Mouse (Mus musculus) embryo, embryonic 9.5 days (tissue): ENCODE measurements around the gene Ehd1.
"Not testable (repeated sequence)": the region's sequence is repeated elsewhere in the genome, so short reads cannot be mapped to it uniquely, and the experiment has no call there.

ENCODE experiments used
- DNase-seq: peaks from one replicate; pipeline ENCODE4 v3.0.0-alpha.2; 2017; ENCODE audit errors: extremely low spot score

Ehd1 gene

DNA sequence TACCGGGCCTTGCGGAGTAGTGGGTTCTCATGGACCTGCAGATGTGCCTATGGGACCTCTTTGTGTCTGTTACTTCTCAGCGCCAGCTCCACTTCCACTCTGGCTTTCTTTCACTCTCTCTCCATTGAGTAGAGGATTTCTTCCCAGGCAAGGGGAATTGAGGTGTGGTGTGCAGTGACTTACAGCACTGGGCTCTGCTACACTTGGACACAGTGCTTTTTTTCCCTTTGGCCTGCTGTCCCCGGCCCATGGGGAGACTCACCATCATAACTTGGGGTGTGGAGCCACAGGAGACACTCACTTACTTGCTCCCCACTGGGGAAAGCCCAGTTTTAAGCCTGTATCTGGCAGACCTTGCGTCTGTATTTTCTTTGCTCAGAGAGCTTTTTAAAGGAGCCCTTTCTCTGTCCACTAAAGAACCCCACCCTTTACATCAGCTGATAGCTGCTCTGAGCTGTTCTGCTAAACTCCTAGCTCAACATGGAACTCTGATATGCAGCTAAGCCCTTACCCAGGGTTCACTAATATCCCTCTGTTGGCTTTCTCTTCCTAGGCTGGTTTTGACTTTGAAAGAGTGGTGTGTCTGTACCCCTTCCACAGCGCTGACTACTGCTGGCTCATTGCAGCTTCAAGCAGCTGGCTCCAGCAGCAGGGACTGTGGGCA, 3.1 kb downstream of the Ehd1 start:
- no peak for DNase-seq

DNA sequence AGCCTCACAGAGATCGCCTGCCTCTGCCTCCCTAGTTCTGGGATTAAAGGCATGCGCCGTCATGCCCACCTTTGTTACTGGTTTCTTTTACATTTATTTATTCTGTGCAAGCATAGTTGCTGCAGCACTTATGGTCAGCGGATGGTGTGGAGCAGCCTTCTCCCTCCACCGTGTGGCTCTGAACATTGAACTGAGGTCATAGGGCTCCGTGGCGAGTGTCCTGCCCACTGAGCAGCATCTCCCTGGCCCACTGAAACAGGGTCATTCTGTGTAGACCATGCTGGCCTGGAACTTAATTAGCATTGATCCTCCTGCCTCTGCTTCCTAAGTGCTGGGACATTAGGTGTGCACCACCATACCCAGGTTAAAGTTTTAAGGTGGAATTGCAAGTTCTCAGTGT, 4.0 kb downstream of the Ehd1 start:
- DNase-seq = no peak

DNA sequence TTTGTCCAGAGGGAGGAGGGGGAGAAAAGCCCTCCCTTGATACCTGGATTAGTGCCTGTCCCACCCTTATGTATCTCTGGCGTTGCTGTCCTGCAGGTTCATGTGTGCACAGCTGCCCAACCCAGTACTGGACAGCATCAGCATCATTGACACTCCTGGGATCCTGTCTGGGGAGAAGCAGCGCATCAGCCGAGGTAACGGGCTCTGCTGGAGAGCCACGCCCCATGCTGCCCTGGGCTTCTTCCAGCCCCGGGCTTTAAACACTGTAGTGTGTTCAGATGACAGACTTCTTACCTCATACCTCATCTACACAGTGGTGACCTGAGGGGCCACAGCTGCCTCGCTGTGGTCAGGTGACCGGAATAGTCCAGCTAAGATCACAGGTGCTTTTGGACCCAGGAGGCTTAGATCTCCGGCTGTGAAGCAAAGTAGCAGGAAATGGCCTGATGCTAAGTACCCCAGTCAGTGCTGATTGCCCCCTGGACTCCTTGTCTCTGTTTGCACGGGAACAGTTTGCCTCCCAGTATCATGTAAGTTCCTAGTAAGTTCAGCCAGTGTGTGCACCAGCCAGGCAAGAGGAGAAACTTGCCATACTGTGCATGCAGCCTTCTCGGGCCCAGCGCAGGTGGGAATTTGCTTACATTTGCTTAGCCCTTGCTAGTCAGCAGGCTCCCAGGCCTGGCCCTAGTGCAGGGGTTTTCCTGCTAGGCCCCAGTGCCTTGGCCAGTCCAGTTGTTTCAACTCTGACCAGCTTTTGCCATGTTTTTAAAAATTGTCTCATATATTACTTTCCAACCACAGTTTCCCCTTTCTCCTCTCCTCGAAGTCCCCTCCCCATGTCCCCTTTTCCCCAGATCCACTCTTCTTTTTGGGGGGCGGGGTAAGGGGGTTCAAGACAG, 4.8 kb downstream of the Ehd1 start:
- DNase-seq = no peak

DNA sequence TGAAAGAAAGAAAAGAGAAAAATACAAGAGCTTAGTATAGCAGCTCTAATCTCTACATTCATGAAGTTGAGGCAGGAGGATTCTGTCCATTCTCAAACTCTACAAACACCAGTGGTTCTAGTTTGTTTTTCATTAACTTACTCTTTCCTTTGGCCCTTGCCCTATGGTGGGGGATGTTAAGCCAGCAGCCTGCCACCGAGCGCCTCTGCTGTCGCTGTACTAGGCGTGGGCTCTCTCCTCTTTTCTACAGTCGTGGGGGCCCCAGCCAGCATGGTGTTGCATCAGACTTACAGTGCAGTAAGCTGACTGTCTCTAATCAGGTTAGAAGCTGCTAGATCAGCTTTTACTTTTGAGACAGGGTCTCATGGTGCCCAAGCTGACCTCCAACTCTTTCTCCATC, 6.5 kb downstream of the Ehd1 start:
- DNase-seq = no peak

DNA sequence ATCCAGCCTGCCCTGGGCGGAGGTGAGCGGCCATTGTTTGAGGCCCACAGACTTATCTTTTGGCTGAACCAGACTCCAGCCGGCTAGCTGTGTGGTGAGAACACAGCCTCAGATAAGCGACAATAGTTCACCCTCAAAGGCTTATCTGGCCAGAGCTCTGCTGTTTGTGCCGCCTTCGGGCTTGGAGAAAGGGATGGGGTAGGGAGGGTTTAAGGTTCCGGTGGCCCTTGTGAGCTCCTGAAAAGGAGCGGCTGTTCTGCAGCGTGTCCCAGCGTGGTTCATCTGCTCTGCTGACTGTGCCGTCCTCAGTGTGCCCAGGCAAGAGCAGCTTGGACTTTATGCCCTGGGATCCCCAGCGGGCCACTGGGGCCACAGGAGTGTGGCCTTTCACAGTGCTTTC, 8.0 kb downstream of the Ehd1 start:
- no peak for DNase-seq

DNA sequence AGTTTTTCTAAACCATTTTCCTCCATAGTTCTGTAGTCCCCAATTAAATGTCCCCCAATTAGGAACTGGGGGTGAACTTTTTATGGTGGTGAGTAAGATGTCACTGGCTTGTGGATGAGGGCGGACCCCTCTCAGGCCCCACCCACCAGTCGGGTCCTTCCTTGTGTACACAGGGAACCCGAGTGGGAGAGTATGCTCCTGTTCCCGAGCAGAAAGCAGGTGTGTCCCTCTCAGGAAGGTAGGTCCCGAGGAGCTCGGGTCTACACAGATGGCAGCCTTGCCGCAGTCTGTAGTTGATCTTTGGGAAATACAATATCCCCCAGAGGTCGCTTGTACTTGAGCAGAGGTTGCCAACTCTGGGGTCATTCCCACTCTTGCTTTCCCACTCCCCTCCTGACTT, 8.7 kb downstream of the Ehd1 start:
- no peak for DNase-seq

DNA sequence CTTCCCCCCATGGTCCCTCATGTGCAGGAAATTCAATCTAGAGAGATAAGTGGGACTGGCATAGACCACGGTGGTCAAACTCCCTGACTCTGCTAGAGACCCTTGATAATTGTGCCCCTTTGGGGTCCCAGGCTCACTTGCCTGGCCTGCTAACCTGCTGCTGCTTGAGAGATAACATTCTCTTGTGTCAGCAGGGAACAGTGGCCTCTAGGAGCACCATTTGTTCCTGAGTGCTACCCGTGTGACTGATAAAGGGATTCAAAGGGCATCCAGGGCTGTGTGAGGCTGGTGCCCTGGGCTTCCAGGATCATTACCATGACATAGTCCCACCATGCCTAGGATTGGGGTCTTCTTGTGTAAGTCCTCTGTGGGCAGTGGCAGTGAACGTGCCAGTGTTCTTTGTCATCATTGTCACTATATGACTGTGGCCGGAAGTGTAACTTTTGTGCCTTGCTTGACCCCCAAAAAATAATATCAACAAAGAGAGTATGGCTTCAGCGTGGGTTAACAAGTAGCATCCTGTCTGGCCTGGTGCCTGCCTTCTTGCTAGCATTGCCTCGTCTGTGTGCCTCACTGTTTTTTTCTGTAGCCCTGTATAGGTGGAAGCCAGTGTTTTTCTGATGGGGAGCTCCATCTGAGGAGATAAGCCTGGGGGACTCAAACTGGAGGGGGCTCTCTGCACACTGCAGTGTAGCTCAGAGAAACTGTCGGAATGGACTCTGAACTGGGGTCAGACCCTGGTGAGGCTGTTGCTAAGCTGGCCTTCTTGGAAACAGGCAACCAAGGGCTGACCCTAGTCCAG, 9.3 kb downstream of the Ehd1 start:
- no peak for DNase-seq

DNA sequence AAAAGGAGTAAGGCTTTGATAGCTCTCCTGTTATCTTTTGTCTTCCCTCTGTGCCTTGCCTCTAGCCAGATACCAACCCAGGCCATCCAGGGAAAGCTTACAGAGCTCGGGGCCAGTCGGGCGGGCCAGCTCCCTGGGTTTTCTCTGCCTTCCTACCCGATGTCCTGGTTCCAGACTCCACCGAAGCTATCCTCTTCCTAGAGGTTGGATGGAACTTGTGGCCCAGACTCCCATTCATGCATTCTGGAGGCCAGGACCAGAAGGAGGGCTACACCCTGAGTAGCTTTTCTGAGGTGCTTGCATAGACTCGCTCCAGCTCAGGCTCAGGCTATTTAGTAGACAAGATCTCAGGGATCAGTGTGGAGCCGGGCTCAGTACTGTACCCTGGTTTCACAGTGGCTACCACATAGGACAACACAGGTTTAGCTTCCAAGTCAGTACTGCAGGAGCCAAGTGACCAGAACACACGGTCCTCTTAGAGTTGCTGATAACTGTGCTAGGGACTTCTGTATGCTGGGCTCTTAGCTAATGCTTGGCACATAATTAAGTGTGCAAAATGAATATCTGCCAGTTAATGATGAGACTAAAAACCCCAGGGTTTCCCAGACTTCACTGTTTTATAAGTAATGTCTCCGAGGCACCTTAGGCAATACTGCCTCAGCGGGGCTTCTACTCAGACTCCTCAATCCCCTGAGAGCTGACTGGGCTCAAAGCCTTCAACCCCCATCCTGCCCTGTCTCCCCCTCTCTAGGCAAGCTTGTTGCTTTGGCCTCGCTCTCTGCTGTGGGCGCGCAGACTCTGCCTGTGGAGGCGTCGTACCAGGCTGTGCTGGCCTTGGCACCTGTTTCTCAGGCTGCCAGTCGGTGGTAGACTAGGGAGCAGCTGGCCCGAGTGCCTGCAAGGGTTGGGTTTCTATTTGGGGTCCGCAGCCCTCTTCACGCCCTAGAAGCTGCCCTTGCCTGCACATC, 10.2 kb downstream of the Ehd1 start:
- no peak for DNase-seq

DNA sequence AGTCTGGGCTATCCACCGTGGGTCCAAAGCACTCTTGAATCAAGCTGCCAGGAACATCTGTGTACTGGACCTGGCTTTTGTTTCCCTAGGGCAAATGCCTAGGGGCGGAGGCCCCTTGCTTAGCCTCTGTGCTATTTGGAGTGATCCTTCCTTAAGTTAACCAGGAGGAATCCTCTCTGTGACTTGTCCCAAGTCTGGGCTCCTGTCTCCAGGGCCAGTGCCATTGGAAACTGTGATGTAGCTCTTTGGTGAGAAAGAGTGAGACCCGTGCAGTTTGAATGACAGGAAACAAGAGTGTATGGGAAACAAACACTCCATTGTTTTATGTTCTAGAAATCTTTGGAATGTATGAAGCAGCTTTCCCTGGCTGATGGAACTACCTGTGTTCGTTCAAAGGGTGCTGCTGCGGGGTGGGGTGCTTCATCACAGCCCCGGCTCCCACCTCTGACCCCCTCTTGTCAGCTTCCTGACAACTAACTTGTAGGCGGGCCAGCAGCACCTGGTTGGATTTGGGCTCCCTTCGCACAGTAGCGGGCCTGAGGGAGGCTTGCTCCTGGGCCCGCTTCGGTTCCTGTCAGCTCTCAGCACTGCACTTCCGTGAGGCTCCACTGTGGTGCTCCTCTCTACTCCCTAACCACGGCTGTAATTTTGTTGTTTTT, 11.8 kb downstream of the Ehd1 start:
- DNase-seq = no peak

DNA sequence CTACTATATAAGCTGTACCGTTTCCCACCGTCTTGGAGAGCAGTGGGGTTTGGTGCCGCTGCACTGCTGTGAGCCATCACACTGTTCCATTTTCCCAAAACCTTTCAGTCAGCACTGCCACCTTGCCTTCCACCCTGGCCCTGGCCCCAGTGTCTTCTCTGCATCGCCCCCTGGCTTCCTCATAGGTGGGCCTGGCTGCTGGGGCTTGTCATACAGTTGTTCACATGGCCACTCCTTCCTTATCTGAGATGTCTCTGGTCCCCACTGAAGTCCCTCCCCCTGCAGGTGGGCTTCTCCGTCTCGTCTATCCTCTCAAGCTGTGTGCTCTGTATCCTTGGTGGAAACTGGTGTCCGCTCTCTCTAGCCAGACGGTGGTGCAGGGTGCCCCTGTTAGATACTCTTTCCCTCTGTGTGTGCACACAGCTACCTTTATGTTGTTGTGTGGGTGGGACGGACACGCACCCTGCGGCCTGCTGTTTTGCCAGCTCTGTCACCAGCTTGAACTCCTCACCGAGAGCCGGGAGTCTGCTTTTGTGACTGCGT, 13.2 kb downstream of the Ehd1 start:
- DNase-seq = no peak

DNA sequence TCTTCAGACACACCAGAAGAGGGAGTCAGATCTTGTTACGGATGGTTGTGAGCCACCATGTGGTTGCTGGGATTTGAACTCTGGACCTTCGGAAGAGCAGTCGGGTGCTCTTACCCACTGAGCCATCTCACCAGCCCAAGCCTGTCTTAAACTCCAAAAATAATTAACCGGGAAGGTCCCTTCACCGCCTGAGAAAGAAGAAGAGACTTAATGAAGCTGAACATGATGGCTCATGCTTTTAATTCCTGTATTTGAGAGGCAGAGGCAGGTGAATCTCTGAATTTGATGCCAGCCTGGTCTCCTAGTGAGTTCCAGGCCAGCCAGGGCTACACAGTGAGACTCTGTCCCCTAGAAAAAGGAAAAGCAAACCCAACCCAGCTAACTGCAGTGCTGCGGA, 14.2 kb downstream of the Ehd1 start:
- DNase-seq = not testable (repeated sequence)

DNA sequence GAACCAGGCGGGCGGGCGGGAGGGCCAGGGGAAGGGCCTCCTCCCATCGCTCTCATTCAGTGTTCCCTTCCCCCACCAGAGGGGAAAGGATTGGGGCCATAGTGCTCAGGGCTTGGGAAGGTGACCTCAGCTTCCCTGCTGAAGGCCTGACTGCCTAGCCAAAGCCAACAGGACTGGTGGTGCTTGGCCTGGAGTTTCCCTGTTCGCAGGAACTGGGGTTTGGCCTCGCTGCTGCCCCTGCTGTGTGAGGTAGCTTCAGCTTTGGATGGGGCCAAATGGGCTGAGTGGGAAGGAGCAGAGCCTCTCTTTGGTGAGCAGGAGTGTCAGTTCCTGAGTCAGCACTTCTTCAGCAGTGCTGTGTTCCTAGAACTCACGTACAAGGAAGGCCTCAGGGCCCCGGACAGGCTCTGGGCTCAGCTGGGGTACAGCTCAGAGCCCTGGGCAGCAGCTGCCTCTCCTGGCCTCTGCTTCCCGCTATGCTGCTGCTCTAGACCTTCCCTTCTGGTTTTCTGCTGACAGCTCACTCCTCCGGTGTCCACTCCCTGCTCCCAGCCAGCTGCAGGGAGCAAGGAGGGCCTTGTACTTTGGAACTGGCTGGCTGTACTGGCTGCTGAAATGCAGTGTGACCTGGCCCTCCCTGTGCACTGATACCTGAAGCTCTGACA, 14.7 kb downstream of the Ehd1 start:
- DNase-seq = no peak

DNA sequence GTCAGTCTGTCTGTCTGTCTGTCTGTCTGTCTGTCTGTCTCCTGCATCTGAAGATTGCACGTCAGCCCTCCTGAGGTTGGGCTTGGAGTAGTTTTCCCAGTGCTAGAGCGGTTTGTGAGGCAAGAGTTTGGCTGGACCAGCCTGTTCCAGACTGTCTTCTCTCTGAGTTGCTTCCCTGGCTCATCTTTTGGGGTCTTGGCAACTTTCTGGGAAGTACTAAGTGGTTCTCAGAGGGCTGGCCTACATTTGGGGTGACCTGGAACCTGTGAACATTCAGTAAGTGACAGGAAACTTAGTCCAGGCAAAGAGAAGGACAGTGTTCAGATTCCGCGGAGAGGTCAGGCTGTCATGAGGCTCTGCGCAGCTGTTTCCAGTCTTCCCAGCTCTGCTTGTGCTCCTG, 15.7 kb downstream of the Ehd1 start:
- no peak for DNase-seq

DNA sequence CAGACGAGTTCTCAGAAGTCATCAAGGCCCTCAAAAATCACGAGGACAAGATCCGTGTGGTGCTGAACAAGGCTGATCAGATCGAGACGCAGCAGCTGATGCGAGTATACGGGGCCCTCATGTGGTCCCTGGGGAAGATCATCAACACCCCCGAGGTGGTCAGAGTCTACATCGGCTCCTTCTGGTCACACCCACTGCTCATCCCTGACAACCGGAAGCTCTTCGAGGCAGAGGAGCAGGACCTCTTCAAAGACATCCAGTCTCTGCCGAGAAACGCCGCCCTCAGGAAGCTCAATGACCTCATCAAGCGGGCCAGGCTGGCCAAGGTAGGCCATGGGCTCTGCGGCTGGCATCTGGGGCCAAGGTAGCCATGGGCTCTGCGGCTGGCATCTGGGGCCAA, 17.8 kb downstream of the Ehd1 start:
- no peak for DNase-seq

DNA sequence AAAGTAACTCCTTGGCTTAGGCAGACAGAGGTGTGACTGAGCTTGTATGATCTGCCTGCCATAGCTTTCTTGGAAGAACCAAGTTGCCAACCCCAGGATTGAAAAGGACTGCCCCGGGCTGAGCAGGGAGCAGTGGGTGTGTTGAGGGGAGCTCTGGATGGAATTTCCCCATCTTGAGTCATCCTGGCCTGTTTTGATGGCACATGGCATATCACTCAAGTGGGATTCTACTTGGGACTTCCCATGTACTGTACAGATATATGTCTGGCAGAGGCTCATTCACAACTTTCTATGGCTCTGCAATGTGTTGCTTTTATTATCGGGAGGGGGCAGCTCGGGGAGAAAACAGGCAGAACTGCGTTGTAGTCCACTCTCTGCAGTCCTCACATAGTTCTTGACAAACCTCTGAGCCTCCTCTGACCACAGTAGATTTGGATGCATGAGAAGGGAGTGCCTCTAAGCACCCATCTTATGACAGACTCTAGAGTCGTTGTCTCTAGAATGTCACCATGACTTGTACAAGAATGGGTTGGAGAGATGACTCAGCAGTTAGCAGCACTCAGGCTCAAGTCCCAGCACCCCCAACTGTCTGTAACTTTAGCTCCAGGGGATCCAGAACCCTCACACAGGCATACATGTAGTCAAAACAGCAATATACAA, 20.2 kb downstream of the Ehd1 start:
- DNase-seq = no peak

DNA sequence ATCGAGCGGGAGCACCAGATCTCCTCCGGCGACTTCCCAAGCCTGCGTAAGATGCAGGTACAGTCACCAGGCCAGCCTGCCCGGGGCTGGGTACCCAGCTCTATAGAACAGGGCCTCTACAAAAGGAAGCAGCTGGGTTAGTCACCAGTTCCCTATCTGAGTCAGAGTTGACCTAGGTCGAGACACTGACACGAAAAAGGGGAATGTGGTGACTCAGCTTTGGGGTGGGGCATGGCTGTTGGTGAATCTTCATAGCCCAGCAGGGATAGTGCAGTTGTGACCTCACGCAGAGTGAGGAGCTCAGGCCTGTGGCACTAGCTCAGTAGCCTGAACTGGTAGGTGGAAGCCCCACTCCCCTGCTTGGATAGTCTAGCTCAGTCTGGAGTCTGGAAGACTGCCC, 21.1 kb downstream of the Ehd1 start:
- DNase-seq = no peak

DNA sequence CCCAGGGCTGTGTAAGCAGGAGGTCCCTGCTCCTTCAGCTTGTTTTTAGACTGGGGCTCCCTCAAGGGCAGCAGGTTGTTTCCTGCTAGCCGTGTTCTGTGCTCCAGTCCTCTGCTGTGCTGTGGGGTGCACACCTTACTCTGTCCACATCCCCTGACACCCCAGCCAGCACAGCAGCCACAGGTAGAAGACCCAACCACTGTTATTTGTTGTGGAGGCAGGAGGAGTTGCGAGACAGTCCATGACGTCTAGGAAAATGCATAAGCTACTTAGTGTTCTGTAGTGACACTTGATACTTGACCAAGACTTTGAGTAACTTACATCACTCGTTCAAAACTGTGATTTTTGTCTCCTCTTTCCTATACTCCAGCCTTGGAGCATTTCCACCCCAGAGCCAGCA, 22.5 kb downstream of the Ehd1 start:
- DNase-seq = no peak

DNA sequence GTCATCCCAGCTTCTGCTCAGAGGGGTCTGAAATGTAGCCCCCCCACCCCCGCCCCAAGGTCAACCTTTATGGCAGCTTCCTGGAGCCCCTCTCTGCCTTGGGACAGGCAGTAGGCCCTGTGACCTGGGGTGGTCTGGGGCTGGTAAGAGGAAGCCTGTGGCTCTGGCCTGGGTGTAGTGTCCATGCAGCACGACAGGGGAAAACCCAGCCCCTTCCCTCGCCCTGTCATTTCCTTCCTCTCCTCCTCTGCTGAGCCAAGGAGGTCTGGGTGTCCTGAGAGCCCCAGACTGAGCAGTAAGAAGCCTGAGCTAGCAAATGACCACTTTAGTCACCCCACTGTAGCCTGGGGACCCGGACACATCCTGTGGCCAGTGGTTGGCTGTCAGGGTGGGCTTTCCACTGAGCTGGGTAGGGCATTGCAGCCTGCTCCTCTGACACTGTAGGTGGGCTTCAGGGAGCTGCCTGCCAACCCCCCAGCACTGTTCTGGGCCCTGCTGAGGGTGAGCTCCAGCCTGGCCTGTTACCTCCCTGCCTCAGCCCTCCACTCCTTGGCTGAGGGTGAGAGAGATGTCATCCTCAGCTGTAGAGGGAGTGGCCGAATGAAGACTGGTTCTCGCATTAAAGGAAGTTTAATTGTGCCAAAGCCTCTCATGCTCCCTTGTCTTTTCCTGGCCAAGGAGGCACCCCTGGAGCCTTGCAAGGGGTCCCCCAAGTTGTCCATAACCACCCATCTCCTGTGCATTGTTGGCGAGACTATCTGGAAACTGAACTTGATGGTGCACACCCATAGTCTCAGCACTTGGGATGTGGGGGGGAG, 23.1 kb downstream of the Ehd1 start:
- DNase-seq = no peak

DNA sequence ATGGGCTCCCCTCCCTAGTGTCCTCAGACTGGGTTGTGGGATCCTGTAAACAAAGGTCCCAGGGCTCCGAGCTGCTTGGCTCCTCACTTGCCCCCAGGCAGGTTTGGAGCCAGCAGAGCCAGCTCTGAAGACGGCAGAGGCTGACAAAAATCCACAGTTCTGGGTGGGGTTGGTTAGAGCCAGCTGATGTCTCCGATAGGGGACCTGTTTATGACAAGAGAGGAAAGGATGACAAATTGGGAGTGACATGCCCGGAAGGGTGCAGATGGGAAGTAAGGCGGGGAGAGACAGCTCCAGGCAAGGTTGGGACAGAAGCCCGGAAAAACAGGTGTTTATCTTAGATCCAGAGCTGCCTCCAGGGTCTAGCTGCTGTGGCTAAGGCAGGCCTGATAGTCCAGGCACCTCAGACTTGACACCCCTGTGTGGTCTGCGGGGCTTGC, 23.9 kb downstream of the Ehd1 start:
- no peak for DNase-seq
